Mouse (Mus musculus): ENCODE data around the gene Zfp42. TPM values are rescaled to one million over a fixed set of nuclear protein-coding genes. Genes with fewer than 3 reads are reported as not detected.
"Not testable (repeated sequence)": the region's sequence is repeated elsewhere in the genome, so short reads cannot be mapped to it uniquely, and the experiment has no call there.

Zfp42 gene
- not detected in 2 replicates for polyA plus RNA-seq (2012; rRNA removed)

DNA sequence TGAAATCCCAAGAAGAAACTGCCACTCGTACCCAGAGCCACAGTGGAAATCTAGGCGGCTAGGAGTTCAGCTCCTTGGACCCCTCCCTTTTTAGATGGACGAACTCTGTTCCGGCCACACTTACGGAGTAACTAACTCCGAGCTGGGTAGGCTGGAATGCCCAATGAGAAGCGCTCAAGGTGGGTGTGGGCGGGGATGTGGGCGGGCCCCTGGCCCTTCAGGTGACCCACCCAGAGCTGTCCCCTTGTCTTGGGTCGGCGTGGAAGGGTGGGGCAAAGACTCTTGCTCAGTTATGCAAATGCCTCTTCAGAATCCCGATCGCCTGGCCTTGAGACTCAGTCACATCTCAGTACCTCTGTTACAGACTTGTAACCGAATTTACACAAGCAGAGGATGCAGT, at the start of gene Zfp42:
Gene Zfp42 (minus strand): TSS at position 85 of the 400 bp plus-strand sequence.
- 68% methylated on average over 14 of the region's 14 CpGs for WGBS
- no peak for DNase-seq (ENCODE audit: low read depth, low spot score)

DNA sequence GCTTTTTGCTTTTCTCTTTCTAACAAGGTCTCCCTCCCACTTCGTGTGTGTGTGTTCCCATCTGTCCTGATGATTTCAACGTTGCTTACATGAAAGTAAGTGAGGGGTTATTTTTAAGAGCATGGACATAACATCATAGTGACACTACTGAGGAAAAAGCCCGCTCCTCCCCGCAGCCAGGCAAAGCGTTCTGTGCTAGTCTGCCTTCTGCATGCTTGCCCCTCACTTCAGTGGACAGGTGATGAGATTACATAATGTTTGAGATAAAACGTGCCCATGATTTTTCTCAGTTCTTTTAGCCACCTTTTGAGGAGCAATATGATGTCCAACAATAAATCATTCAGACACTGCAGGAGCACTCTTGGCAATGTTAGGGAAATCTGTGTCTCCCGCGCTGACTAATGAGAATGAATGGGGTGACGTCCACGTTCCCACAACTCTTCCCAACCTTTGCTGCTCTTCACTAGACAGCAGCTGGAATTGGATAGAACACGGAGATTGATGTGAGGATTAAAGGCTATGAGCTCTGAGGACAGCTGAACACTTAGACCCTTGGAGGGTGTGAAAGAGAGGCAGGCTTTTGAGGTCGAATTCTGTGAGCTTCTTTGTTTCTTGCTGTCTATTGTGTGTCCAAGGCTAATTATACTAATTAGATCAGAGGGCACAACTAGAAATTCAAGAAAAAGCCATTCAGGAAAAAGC, 49.4 kb upstream of the Zfp42 start:
- 65% methylated on average over 12 of the region's 12 CpGs for WGBS
- no peak for DNase-seq (ENCODE audit: low read depth, low spot score)

DNA sequence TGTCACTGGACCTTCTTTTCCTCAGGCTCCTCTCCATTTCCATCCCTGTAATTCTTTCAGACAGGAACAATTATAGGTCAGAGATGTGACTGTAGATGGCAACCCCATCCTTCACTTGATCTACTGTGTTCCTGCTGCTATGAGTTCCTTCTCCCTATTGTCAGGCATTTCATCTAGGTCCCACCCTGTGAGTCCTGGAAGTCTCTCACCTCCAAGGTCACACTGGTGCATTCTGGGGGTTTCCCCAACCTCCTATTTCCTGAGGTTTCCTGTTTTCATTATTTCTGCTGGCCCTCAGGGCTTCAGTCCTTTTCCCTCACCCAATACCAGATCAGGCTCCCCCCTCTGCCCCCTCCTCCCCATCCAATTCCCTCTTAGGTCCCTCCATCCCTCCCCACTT, 45.5 kb upstream of the Zfp42 start:
- not testable (repeated sequence) for DNase-seq (ENCODE audit: low read depth, low spot score)

DNA sequence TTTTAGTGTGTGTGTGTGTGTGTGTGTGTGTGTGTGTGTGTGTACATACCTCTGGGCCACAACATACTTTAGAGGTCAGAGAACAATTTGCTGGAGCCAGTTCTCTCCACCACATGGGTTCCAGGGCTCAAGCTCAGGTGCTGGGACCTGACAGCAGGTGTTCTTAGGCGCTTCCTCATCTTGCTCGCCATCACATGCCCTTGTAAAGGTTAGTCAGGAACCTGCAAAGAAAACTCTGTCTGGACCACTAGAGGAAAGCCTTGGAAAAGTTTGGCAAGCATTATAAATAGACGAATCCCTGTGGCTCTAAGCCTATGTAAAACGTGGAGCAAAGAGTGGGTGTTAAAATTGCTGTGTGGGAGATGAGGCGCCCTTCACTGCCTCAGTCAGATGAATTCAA, 31.8 kb upstream of the Zfp42 start:
- DNase-seq (ENCODE audit: low read depth, low spot score), result no peak
- WGBS, result 79% methylated on average over 5 of the region's 5 CpGs

DNA sequence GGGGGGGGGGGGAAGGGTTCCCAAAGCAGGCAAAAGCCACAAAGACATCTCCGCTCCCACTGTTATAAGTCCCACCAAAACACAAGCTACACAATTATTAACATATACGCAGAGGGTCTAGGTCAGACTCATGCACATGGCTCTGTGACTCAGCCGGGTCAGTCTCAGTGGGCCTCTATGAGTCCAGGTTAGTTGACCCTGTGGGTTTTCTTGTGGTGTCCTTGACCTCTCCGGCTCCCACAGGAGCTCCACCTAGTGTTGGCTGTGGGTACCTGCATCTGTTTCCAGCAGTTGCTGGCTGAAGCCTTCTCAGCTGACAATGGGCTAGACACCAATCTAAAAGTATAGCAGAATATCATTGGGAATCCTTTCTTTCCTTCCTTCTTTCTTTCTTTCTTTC, 26.7 kb upstream of the Zfp42 start:
- DNase-seq (ENCODE audit: low read depth, low spot score), result no peak
- WGBS, result 65% methylated on average over 4 of the region's 4 CpGs

DNA sequence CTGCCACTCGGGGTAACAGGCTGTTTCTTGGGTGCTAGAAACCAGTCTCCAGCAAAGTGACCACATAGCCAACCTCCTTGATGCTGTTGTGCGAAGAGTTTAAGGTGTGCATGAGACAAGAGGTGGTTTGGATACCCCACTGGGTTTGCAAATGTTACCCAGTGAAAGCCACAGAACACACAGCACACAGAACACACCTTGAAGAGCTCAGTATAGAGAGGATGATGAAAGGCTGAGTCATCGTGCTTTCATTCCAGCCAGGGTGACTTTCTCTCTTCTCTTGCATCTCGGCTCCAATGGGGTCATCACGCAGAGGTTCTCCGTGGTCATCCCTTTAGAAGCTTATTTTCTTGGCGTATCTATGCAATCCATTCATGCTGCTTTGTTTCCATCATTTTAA, 24.9 kb upstream of the Zfp42 start:
- DNase-seq (ENCODE audit: low read depth, low spot score), result no peak
- 92% methylated on average over 7 of the region's 7 CpGs for WGBS

DNA sequence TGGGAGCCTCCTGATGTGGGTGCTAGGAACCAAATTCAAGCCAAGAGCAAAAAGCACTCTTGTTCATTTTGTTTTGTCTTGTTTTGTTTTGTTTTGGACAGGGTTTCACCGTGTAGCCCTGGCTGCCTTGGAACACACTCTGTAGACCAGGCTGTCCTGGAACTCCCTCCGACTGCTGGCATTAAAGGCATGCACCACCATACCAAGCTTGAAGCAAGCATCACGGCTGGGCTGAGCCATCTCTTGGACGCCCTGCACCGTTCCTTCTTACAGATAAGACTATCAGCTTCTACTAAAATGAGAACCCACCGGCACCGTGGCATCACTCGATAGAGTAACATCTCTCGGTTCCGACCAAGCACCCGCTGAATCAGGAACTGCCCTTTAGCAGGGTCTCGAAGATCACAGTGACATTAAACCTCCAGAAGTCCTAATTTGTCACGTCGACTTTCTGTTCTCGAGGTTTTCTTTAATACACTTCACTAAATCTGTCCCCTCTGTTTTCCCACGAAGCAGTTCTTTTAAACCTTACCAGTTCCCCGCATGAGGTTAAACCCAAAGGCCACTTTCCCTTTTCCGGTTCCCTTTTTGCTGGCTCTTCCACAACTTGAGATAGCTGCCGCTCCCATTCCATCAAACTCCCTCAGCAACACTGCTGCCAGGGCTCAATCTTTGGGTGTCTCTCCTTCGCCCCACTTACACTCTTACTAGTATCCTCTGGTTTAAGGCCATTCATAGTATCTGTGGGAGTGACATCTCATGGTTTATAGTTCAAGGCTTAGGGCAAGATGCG, 23.3 kb upstream of the Zfp42 start:
- DNase-seq (ENCODE audit: low read depth, low spot score), result no peak
- 93% methylated on average over 21 of the region's 21 CpGs for WGBS

DNA sequence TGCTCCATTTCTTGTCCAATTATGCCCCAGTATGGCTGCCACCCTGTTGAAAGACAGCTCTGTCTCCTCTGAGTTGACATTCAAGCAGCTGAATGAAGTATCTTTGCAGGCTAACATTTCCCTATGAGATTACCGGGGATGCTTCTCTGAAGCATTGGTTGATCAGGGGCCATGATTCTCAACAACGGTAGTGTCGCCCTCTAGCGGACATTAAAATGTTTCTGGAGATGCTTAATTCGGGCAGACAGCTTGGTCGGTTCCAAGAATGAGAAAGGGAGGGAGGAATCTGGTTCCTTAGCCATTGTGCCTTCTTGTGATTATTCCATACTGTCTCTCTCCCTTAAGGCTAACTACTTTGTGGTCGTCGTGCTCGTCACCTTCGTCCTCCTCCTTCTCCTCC, 21.9 kb upstream of the Zfp42 start:
- no peak for DNase-seq (ENCODE audit: low read depth, low spot score)
- WGBS, result 77% methylated on average over 10 of the region's 10 CpGs

DNA sequence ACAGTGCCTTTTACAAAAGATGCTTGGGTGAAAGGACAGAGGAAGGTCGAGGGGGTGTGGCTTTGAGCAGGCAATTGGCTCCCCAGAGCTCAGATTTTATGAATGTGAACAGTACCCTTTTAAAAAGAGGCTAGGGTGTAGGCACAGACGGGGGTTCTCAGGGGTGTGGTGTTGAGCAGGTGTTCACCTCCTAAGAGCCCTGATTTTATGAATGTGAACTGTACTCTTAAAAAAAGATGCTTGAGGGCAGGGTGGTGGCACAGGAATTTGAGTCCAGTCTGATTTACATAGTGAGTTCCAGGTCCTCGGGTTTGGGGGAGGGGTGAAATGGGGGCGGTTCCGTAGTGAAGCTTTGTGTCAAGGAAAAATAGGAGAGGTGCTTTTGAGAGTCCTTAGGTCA, 14.0 kb upstream of the Zfp42 start:
- no peak for DNase-seq (ENCODE audit: low read depth, low spot score)
- WGBS, result 74% methylated on average over 5 of the region's 5 CpGs

DNA sequence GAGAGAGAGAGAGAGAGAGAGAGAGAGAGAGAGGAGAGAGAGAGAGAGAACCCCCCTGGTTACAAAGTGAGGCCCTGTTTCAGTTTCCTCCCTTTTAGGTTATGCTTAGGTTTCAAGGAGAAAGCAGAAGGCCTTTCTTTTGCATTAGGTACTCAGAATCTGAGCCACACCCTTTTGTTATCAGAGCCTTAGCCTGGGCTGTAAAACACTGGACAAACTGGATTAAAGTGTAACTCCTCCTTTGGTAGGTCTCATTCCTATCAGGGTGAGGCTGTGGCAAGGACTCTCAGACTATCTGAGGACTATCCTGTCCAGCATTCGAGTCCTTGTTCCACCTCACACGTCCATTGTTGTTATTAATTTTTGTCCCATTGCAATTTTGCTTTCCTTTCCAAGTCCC, 1.4 kb upstream of the Zfp42 start:
- no peak for DNase-seq (ENCODE audit: low read depth, low spot score)
- 17% methylated on average over 2 of the region's 2 CpGs for WGBS

DNA sequence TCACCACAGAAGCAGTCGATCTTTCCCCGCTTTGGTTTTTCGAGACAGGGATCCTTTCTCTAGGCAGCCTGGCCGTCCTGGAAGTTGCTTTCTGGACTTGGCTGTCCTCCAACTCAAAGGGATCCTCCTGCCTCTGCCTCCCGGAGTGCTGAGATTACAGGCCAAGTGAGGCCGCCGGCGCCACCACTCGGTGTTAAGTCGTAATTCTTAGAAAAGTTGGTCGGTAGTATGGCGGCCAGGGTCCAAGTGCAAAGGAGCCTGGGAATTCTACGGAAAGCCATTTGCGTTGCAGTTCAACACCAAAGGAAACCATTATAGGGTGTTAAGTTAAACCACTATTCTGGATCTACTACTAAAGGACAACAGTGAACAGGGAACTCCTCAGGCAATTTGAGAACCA, 1.1 kb downstream of the Zfp42 start:
- no peak for DNase-seq (ENCODE audit: low read depth, low spot score)
- WGBS, result 95% methylated on average over 14 of the region's 14 CpGs

DNA sequence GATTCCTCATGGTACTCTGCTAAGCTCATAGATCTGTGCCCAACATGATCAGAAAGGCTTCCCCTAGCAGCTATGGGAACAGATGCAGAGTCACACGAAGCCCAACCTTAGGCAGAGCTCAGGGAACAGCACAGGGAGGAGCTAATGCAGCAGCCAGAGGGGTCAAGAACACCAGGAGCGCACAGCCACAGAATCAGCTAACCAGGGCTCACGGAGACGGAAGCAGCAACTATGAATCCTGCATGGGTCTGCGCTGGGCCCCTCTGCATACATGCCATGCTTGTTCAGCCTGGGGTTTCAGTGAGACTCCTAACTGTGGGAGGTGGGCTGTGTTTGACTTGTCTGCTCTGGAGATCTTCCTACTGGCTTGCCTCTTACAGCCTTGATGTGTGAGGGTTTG, 7.0 kb downstream of the Zfp42 start:
- no peak for DNase-seq (ENCODE audit: low read depth, low spot score)
- 67% methylated on average over 5 of the region's 5 CpGs for WGBS

DNA sequence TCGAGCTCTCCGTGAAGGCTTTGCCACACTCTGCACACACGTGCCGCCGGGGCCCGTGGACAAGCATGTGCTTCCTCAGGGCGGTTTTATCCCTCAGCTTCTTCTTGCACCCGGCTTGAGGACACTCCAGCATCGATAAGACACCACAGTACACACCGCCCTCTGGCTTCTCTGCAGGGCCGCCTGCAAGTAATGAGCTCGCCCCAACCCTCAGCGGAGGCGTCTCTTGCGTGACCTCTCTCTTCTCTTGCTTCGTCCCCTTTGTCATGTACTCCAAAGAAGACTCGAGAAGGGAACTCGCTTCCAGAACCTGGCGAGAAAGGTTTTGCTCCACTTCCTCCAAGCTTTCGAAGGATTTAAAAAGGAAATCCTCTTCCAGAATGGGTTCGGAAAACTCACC, 11.0 kb downstream of the Zfp42 start:
- no peak for DNase-seq (ENCODE audit: low read depth, low spot score)
- WGBS, result 88% methylated on average over 21 of the region's 21 CpGs

DNA sequence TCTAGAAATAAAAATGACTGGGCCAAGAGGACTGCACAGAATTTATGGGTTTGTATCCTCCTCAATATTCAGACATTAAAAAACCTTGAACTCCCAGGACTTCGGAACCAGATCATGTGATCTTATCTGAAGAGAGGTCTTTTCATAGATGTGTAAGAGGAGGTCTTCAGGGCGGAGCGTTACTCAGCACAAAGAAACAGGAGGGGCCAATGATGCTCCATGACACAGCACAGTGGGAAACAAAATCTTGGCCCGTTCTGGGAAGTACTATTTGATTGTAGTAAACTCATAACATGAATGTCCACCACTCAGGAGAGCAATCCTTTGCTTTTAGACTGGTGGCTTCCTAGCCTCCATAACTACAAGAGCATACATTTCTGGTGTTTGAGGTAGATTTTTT, 12.6 kb downstream of the Zfp42 start:
- WGBS, result 82% methylated on average over 4 of the region's 4 CpGs
- no peak for DNase-seq (ENCODE audit: low read depth, low spot score)

DNA sequence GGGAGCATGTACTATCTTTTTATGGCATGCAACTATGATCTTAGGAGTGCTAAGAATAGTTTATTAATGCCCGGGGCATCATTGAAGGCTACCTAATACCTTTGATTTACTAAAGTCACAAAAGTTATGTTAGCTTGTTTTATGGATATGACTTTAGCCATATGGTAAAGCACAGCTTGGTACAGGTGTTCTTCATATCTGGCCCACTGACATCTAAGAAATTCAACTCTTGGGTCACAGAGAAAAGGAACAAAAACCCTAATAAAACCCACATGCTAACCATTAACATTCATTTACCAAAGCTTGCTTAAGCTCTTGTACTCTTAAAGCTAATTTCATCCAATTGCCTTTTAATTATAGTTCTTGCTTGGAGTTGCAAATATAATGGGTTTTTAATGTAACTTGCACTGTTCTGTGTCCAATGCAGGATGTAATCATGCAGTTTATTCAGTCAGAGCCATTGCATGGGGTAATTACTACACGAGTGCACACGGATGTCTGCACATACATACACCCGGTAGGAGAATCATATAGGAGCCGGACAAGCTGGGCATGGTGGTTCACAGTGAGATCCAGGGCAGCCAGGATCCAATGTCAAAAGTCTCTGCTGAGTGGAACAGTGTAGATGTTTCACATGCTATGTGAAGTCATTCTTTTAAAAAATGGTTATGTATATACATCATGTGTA, 16.2 kb downstream of the Zfp42 start:
- WGBS, result 85% methylated on average over 5 of the region's 5 CpGs
- no peak for DNase-seq (ENCODE audit: low read depth, low spot score)

DNA sequence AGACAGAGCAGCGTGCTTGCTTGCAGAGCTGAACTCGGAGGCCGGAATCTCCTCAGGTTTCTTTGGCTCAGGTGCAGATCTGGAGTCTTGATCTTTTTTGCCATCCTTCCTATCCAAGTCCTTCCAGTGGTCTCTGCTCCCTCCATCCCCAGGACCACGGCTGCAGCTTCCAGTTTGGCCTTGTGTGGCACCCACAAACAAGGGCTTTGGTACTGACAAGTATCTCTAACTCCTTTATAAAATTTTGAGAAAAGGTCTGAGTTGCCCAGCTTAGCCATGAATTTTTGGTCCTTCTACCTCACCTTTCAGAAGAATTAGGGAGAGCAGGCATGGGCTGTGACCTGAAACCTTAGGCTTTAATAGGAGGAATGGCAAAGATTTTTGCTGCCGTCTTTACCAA, 17.0 kb downstream of the Zfp42 start:
- 90% methylated on average over 5 of the region's 5 CpGs for WGBS
- no peak for DNase-seq (ENCODE audit: low read depth, low spot score)

DNA sequence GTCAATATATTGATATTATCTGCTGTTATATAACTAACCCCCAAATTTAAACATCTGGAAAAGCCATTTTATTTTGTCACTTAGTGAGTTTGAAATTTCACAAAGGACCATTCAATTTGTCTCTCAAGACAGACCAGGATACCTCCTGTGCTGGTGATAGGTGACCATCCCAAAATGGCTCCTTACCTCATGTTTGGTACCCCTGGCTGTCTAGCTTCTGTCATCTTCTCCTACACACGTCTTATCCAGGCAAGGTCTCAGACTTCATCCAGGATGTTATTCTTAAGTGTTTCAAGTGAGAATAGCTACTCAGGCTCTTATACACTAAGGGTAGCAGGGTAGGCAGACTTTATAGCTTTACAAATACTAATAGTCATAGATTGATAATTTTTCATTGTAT, 17.9 kb downstream of the Zfp42 start:
- no peak for DNase-seq (ENCODE audit: low read depth, low spot score)
- WGBS, result 66% methylated on average over 1 of the region's 1 CpGs

DNA sequence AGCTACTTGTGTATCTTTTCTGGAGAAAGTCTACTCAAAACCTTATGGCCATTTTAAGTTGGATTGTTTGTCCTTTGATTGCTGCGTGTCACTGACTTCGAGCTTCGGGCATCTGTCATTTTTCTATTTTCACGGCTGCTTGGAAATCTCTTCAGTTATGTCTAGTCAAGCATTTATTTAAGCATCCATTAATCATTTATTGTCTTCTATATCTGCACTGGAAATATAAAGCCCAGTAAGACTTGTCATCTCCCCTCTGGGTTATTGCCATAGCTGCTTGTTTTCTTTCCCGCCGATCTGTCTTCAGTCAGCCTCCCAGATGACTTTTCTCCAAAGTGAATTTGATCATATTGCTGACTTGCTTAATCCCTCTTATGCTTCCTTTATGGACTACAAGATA, 19.3 kb downstream of the Zfp42 start:
- 84% methylated on average over 6 of the region's 6 CpGs for WGBS
- no peak for DNase-seq (ENCODE audit: low read depth, low spot score)

DNA sequence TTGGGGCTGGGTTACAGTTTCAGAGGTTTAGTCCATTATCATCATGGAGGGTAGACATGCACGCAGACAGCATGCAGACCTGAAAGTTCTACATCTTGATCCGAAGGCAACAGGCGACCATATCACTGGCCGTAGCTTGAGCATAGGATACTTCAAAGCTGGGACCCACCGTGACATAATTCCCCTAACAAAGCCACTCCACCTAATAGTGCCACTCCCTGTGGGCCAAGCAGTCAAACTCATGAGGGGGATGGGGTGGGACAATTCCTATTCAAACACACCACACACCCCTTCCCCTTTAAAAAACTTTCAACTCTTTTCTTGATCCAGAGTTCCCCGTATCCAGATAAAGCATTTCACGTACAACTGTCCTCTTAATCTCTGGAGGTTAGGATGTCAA, 23.5 kb downstream of the Zfp42 start:
- DNase-seq (ENCODE audit: low read depth, low spot score), result no peak
- 87% methylated on average over 7 of the region's 7 CpGs for WGBS

DNA sequence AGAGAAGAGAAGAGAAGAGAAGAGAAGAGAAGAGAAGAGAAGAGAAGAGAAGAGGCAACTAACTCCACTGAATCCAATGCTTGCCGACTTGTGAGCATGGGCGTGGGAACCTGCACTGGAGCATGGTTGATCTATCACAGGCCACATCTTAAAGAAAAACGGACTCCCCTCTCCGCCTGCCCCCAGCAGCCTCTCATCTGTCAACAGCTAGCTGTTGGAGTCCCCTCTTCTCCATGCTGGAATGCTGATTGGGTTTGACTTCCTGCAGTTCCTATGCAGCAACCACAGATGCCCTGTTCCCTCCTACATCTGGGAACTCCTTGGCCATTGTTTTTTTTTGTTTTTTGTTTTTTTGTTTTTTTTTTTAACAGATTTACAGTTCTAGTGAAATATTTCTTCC, 28.4 kb downstream of the Zfp42 start:
- WGBS, result 68% methylated on average over 4 of the region's 4 CpGs

DNA sequence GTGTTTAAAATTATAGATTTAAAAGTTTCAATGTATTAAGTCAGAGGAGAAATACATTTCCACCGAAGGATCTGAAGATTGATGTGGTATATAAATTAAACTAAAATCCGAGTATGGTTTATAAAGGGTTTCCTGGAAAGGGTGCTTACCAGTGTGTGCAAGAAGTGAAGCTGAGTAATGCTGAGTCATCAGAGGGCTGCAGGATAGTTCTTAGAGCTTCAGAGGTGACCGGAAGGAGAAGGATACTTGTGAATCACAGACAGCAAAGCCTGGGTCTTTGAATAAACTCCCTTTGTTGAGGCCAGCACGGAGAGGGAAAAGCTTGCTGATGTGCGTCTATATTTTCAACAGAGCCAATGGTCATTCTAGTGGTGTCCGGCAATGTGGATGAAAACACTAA, 45.8 kb downstream of the Zfp42 start:
- DNase-seq (ENCODE audit: low read depth, low spot score), result no peak
- 81% methylated on average over 6 of the region's 6 CpGs for WGBS

More for the DNA sequence above, 28.4 kb downstream of the Zfp42 start:
- DNase-seq (ENCODE audit: low read depth, low spot score), result no peak

All from large intestine, adult 2 months (tissue).